Mouse (Mus musculus) midbrain, embryonic 15.5 days (tissue): ENCODE results near the gene Synrg. TPM values are rescaled to one million over a fixed set of nuclear protein-coding genes. Genes with fewer than 3 reads are reported as not detected.

Experiments used
- ATAC-seq: fragments of 200-750 bp; cut with Nextera tagmentation; replicated peaks from 2 replicates; pipeline ENCODE4 v1.8.0; 2017; ENCODE audit warnings: moderate TSS enrichment
- H3K27ac ChIP-seq: fragments of 300-500 bp; sonication (generic); 2 replicates; pipeline ENCODE4 v1.5.1; 2015; ENCODE audit warnings: mild to moderate bottlenecking, inconsistent platforms
- H3K27me3 ChIP-seq: fragments of 300-500 bp; sonication (generic); replicated peaks from 2 replicates; pipeline ENCODE4 v1.6.1; 2015; ENCODE audit warnings: inconsistent platforms
- H3K36me3 ChIP-seq: fragments of 300-500 bp; sonication (generic); replicated peaks from 2 replicates; pipeline ENCODE4 v1.6.1; 2015; ENCODE audit warnings: inconsistent platforms
- H3K4me1 ChIP-seq: fragments of 300-500 bp; sonication (generic); 2 replicates; pipeline ENCODE4 v1.6.1; 2015; ENCODE audit warnings: inconsistent platforms
- H3K4me2 ChIP-seq: fragments of 300-500 bp; sonication (generic); 2 replicates; pipeline ENCODE4 v1.6.1; 2015; ENCODE audit warnings: inconsistent platforms, mild to moderate bottlenecking, moderate library complexity
- H3K4me3 ChIP-seq: fragments of 300-500 bp; sonication (generic); 2 replicates; pipeline ENCODE4 v1.5.1; 2015; ENCODE audit warnings: mild to moderate bottlenecking, inconsistent platforms
- H3K9ac ChIP-seq: fragments of 300-500 bp; sonication (generic); 2 replicates; pipeline ENCODE4 v1.6.1; 2015; ENCODE audit warnings: mild to moderate bottlenecking, inconsistent platforms
- H3K9me3 ChIP-seq: fragments of 300-500 bp; sonication (generic); 2 replicates; pipeline ENCODE4 v1.6.1; 2016; ENCODE audit warnings: inconsistent platforms
- WGBS: fragments of 180-500 bp; shearing (Covaris S2); methylation state at CpG from one replicate; pipeline ENCODE4 v1.1.7; 2015; ENCODE audit warnings: mixed read lengths; 5-methylcytosine and 5-hydroxymethylcytosine counted together
- polyA plus RNA-seq: library from polyadenylated mRNA; unstranded; fragments of >200 nt; fragmentation: Nextera tagmentation; extraction: Ambion mirVana; gene quantifications from 2 replicates; pipeline ENCODE4 v1.2.1, GENCODE M21; 2015

Gene Synrg
- polyA plus RNA-seq, 1 experiment from 2014 or later, result 33.1 TPM

DNA sequence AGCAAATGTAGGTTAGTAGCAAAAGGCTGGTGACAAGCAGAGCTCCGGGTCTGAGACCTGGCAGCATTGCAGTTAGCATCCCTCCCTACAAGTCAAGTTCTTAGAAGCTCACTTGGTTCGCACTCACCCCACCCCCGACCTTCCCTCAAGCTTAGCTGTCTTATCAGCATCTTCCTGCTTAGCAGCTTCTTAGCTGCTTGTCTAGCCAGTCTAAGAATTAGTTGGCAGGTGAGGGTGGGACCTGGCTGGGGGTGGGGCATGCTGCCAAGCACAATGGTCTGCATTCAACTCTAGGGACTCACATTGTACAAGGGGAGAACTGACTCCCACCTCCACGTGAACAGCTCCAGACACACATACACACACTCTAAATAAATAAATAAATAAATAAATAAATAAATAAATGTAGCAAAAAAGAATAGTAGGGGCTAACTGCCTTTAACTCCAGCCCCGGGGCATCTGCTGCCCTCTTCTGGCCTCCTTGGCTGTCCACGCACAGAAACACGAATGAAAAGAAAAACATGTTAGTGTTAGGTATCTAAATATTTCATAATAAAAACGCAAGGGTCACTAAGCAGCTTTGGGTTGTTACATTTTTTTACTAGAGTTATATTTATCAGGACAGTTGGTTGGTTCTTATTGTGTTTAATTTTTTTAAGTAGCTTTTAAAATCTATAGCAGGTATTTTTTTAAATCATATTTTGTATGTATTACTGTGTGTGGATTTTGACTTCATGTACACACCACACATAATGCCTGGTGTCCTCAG is 3.4 kb downstream of the Synrg start:
- H3K4me2 ChIP-seq, result no peak overlapping the region
- H3K36me3 ChIP-seq, result 0 out of 2 replicates have a peak, but pooled peaks cover 20% of the 10 kb centered on the region
- peaks cover 34% of the 10 kb centered on the region for H3K4me1 ChIP-seq
- ATAC-seq, result no peak
- H3K27ac ChIP-seq, result no peak overlapping the region
- H3K4me3 ChIP-seq, result no peak overlapping the region
- H3K27me3 ChIP-seq, result no peaks in the 10 kb centered on the region
- no peak overlapping the region for H3K9ac ChIP-seq
- WGBS, result 52% methylated on average over 8 of the region's 8 CpGs
- H3K9me3 ChIP-seq, result no peaks in the 10 kb centered on the region

DNA sequence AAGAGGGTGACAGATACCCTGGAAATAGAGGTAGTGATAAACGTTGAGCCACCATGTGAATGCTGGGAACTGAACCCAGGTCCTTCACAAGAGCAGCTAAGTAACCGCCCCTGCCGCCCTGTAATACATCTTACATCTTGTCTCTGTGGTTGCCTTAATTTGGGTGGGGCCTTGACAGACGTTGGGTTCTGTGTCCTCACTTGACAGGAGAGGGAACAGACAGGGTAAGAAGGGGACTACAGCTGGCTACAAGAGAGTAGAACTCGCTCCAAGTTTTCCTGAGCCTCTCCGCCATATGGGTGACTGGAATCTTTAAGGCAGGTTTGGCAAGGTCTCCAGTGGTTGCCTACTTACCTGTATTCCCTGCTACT is 4.0 kb downstream of the Synrg start:
- Histone ChIP-seq H3K9me3 (no peaks in the 10 kb centered on the region), H3K4me1 (peaks cover 34% of the 10 kb centered on the region), H3K4me2 (no peak overlapping the region), H3K9ac (no peak overlapping the region), H3K4me3 (no peak overlapping the region), H3K27me3 (no peaks in the 10 kb centered on the region), H3K36me3 (peaks cover 20% of the 10 kb centered on the region; the same call in 1 of the 2 replicates), H3K27ac (no peak overlapping the region)
- WGBS, result 84% methylated on average over 6 of the region's 6 CpGs
- no peak for ATAC-seq

GRCm38 (mm10) chr11:83969040-83969439 is 4.8 kb downstream of the Synrg start:
- Histone ChIP-seq H3K4me3 (no peak overlapping the region), H3K4me1 (peaks cover 30% of the 10 kb centered on the region), H3K36me3 (peaks cover 22% of the 10 kb centered on the region), H3K4me2 (no peak overlapping the region), H3K9me3 (no peaks in the 10 kb centered on the region), H3K9ac (no peak overlapping the region), H3K27ac (no peak overlapping the region), H3K27me3 (no peaks in the 10 kb centered on the region)
- 89% methylated on average over 3 of the region's 3 CpGs for WGBS
- no peak for ATAC-seq

DNA sequence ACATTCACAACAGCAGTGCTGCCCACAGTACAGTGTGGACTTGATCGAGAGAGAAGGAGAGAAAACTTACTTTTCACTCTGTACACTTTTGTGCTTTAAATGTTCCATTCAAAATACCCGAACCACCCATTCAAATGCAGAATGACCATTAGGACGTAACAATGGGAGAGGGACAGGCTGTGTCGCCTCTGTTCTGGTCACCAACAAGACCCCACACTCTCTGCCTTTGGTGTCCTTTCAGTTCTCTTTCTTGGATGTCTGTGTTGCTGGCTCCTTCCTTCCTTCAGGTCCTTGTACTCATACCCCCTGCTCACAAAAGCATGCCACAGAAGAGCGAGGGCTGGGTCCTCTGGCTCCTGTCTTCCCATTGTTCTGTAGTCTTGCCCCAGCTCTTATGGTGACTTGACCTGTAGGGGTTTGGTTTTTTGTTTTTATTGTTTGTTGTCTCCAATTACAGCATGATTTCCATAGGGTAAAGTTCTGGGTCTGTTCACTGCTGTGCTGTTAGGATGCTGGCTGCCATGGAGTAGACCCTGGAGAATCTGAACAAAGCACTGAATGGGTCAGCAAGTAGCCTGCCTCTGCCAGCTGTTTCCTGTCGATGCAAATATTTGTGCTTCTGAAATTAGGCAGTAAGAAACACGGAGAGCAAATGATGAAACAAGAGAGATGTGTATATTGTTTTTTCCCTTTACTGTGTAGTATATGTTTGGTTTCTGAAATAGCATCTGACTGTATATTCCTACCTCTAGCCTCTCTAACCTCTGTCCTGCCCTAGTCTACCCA is 10.5 kb downstream of the Synrg start:
- H3K4me1 ChIP-seq, result no peaks in the 10 kb centered on the region
- 49% methylated on average over 7 of the region's 7 CpGs for WGBS
- no peak overlapping the region for H3K4me3 ChIP-seq
- no peak overlapping the region for H3K27ac ChIP-seq
- H3K9me3 ChIP-seq, result no peaks in the 10 kb centered on the region
- H3K4me2 ChIP-seq, result no peak overlapping the region
- H3K36me3 ChIP-seq, result peaks cover 50% of the 10 kb centered on the region
- ATAC-seq, result no peak
- H3K9ac ChIP-seq, result no peak overlapping the region
- H3K27me3 ChIP-seq, result no peaks in the 10 kb centered on the region

DNA sequence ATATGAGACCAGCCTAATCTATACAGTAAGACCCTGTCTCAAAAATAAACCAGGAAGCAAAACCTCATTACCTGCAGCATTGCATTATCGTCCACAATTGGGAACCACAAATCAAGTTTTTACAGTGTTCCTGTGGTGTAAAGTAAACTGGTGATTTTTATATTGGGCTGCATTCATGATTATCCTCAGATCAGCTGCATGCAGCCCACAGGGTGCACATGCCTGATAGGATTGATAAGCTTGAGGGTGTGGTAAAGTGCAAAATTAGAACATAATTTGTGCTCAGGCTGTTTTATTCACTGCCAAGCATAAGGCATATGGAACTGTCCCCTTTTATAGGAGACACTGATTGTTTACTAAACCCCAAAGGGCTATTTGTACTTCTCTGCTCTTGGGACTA is 11.3 kb downstream of the Synrg start:
- no peak overlapping the region for H3K9ac ChIP-seq
- no peak for ATAC-seq
- H3K4me3 ChIP-seq, result no peak overlapping the region
- H3K4me1 ChIP-seq, result no peaks in the 10 kb centered on the region
- WGBS, result 96% methylated on average over 1 of the region's 1 CpGs
- peaks cover 57% of the 10 kb centered on the region for H3K36me3 ChIP-seq
- no peak overlapping the region for H3K4me2 ChIP-seq
- H3K9me3 ChIP-seq, result no peaks in the 10 kb centered on the region
- H3K27me3 ChIP-seq, result no peaks in the 10 kb centered on the region
- no peak overlapping the region for H3K27ac ChIP-seq

- H3K27ac ChIP-seq, result no peak overlapping the region
- H3K9ac ChIP-seq, result no peak overlapping the region
- H3K9me3 ChIP-seq, result no peaks in the 10 kb centered on the region
- H3K4me1 ChIP-seq, result no peaks in the 10 kb centered on the region
- no peak overlapping the region for H3K4me2 ChIP-seq
- H3K4me3 ChIP-seq, result no peak overlapping the region
- no peaks in the 10 kb centered on the region for H3K27me3 ChIP-seq
- ATAC-seq, result no peak
- 90% methylated on average over 13 of the region's 13 CpGs for WGBS
- peaks cover 58% of the 10 kb centered on the region for H3K36me3 ChIP-seq
Measured at GRCm38 (mm10) chr11:83976236-83976977, 12.2 kb downstream of the Synrg start.

DNA sequence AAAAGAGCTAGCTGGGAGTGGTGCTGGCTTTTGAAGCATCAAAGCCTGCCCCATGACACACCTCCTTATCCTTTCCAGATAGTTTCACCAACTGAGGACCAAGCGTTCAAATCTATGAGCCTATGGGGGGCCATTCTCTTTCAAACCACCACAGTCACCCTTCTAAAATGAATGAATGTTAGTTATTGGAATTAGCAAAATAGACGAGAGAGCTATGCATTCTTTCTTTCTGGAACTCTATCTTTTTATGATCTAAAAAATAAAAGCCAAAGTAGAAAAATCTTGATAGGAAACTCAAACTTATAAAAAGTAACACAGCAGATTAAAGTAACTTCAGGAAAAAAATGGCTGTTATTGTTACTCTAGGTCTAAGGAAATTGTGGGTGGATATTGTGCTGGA is 13.6 kb downstream of the Synrg start:
- peaks cover 57% of the 10 kb centered on the region for H3K36me3 ChIP-seq
- no peak overlapping the region for H3K4me3 ChIP-seq
- H3K4me1 ChIP-seq, result no peaks in the 10 kb centered on the region
- 89% methylated on average over 2 of the region's 2 CpGs for WGBS
- no peaks in the 10 kb centered on the region for H3K27me3 ChIP-seq
- no peaks in the 10 kb centered on the region for H3K9me3 ChIP-seq
- no peak for ATAC-seq
- H3K4me2 ChIP-seq, result no peak overlapping the region
- H3K27ac ChIP-seq, result no peak overlapping the region
- no peak overlapping the region for H3K9ac ChIP-seq

GRCm38 (mm10) chr11:83979992-83980391 is 15.8 kb downstream of the Synrg start:
- H3K9me3 ChIP-seq, result no peaks in the 10 kb centered on the region
- H3K27me3 ChIP-seq, result no peaks in the 10 kb centered on the region
- H3K4me2 ChIP-seq, result no peak overlapping the region
- no peak for ATAC-seq
- H3K27ac ChIP-seq, result no peak overlapping the region
- H3K4me3 ChIP-seq, result no peak overlapping the region
- 95% methylated on average over 6 of the region's 6 CpGs for WGBS
- no peaks in the 10 kb centered on the region for H3K4me1 ChIP-seq
- H3K9ac ChIP-seq, result no peak overlapping the region
- peaks cover 64% of the 10 kb centered on the region for H3K36me3 ChIP-seq

GRCm38 (mm10) chr11:83981338-83981737 is 17.1 kb downstream of the Synrg start:
- ATAC-seq, result no peak
- Histone ChIP-seq H3K4me2 (no peak overlapping the region), H3K9ac (no peak overlapping the region), H3K27ac (no peak overlapping the region), H3K4me1 (no peaks in the 10 kb centered on the region), H3K9me3 (no peaks in the 10 kb centered on the region), H3K36me3 (peaks cover 76% of the 10 kb centered on the region), H3K4me3 (no peak overlapping the region), H3K27me3 (no peaks in the 10 kb centered on the region)
- 79% methylated on average over 10 of the region's 10 CpGs for WGBS

DNA sequence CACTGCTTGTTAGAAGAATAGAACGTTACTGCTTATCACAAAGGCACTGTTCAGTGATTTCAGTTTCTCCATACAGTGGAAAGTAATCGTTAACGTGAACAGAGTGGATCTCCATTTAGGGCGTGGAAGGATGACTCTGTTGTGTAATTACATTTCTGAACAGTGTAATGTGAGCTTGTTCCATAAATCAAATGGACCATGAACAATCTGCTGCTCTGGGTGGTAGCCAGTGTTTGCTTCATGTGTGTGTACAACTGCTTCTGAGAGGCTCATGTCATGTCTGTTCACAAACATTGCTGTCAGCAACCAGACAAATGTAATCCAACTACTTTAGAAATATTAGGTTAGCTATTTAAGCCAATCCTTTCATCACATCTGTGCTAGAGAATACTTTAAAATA is 27.5 kb downstream of the Synrg start:
- Histone ChIP-seq H3K4me3 (no peak overlapping the region), H3K9ac (no peak overlapping the region), H3K27ac (no peak overlapping the region), H3K4me2 (no peak overlapping the region), H3K4me1 (no peaks in the 10 kb centered on the region), H3K27me3 (no peaks in the 10 kb centered on the region), H3K9me3 (no peaks in the 10 kb centered on the region), H3K36me3 (peaks cover 68% of the 10 kb centered on the region)
- 90% methylated on average over 4 of the region's 4 CpGs for WGBS
- ATAC-seq, result no peak

DNA sequence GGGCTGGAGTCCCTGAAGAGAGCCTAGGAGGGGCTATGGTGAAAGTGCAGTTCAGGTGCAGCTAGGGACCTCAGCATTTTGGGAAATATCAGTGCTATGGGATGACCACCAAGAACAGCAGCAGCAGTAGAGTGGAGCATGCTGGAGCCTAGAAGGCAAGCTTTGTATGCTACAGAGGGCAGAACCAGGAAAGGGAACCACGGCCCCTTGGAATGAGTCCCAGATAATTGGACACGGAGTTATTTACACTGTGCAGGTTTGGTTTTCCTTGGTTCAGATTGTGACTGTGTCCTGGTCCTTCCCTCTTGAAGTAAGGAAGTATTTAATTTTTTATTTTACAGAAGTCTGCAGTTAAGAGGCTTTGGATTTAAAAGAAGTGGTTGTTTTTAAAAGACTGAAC is 29.2 kb downstream of the Synrg start:
- H3K9me3 ChIP-seq, result no peaks in the 10 kb centered on the region
- H3K27me3 ChIP-seq, result no peaks in the 10 kb centered on the region
- no peak overlapping the region for H3K27ac ChIP-seq
- no peak overlapping the region for H3K4me3 ChIP-seq
- no peak overlapping the region for H3K9ac ChIP-seq
- WGBS, result 86% methylated on average over 2 of the region's 2 CpGs
- peaks cover 70% of the 10 kb centered on the region for H3K36me3 ChIP-seq
- no peak overlapping the region for H3K4me2 ChIP-seq
- no peak for ATAC-seq
- H3K4me1 ChIP-seq, result no peaks in the 10 kb centered on the region

- 78% methylated on average over 3 of the region's 3 CpGs for WGBS
- Histone ChIP-seq H3K4me1 (no peaks in the 10 kb centered on the region), H3K27ac (no peak overlapping the region), H3K27me3 (no peaks in the 10 kb centered on the region), H3K9ac (no peak overlapping the region), H3K36me3 (peaks cover 65% of the 10 kb centered on the region), H3K4me2 (no peak overlapping the region), H3K9me3 (no peaks in the 10 kb centered on the region), H3K4me3 (no peak overlapping the region)
- no peak for ATAC-seq
Measured at GRCm38 (mm10) chr11:83994481-83994880, 30.3 kb downstream of the Synrg start.
